In genomic region chr10:18917120-18917616, GRCm38 (mm10) we compare ENCODE assay signal across 9 mouse cellular contexts.
DNase-seq lines count a peak whose midpoint lies in the region; ATAC-seq lines count a peak whose summit lies in the region.
"Had no signal": no experiment of that assay in that cellular context is flagged by ENCODE, and none has a peak within 500 bp of the region (broad histone marks: within the 10 kb centered on the region; RNA-seq: fewer than 3 reads in every experiment).

No protein-coding gene starts in this region.

- ATAC-seq in hindbrain, embryonic 13.5 days (ENCODE audit: low FRiP score) = 0 out of 2 replicates have a peak, but pooled peaks have one; percentile 39
- peak; percentile 67; the same call in 1 of the 2 replicates for ATAC-seq in midbrain, embryonic 16.5 days

- WGBS in hindbrain, embryonic 13.5 days = 75% methylated on average over 6 of the region's 6 CpGs
- WGBS in hindbrain, embryonic 10.5 days = 76% methylated on average over 6 of the region's 6 CpGs
- 76% methylated on average over 6 of the region's 6 CpGs for WGBS in midbrain, embryonic 16.5 days

- H3K27ac ChIP-seq in hindbrain, embryonic 13.5 days = no peak overlapping the region
- H3K27ac ChIP-seq in hindbrain, embryonic 10.5 days = no peak overlapping the region
- no peak overlapping the region for H3K27ac ChIP-seq in midbrain, embryonic 16.5 days (ENCODE audit: low read length)
- H3K27ac ChIP-seq: embryonic facial prominence, embryonic 15.5 days had no signal

- H3K4me3 ChIP-seq in hindbrain, embryonic 13.5 days = no peak overlapping the region
- H3K4me3 ChIP-seq in hindbrain, embryonic 10.5 days = no peak overlapping the region
- H3K4me3 ChIP-seq in midbrain, embryonic 16.5 days (ENCODE audit: low read depth, low read length) = no peak overlapping the region
- H3K4me3 ChIP-seq: embryonic facial prominence, embryonic 15.5 days had no signal

- H3K4me1 ChIP-seq in hindbrain, embryonic 13.5 days (replicated peaks) = no peaks in the 10 kb centered on the region
- no peaks in the 10 kb centered on the region for H3K4me1 ChIP-seq in hindbrain, embryonic 10.5 days (replicated peaks)
- no peaks in the 10 kb centered on the region for H3K4me1 ChIP-seq in midbrain, embryonic 16.5 days (ENCODE audit: control insufficient read depth, insufficient read depth, low read length)
- H3K4me1 ChIP-seq: embryonic facial prominence, embryonic 15.5 days had no signal

- no peak overlapping the region for H3K4me2 ChIP-seq in hindbrain, embryonic 13.5 days
- H3K4me2 ChIP-seq in midbrain, embryonic 16.5 days (ENCODE audit: low read length) = no peak overlapping the region
- H3K4me2 ChIP-seq: embryonic facial prominence, embryonic 15.5 days had no signal

- no peak overlapping the region for H3K9ac ChIP-seq in hindbrain, embryonic 13.5 days
- H3K9ac ChIP-seq in midbrain, embryonic 16.5 days (ENCODE audit: low read depth, low read length) = no peak overlapping the region
- H3K9ac ChIP-seq: embryonic facial prominence, embryonic 15.5 days had no signal

- H3K36me3 ChIP-seq in hindbrain, embryonic 13.5 days = no peaks in the 10 kb centered on the region
- no peaks in the 10 kb centered on the region for H3K36me3 ChIP-seq in hindbrain, embryonic 10.5 days
- H3K36me3 ChIP-seq in midbrain, embryonic 16.5 days (ENCODE audit: control insufficient read depth, insufficient read depth, low read length) = no peaks in the 10 kb centered on the region
- H3K36me3 ChIP-seq: embryonic facial prominence, embryonic 15.5 days had no signal

- intact Hi-C loops in gastrocnemius, postnatal 36 days (cut with DNase I) = loop anchor here (2.0 to 5.0 kb wide), 2 partner anchors 270 to 605 kb away; no protein-coding TSS in a partner anchor

- H3K9me3 ChIP-seq in hindbrain, embryonic 13.5 days = no peaks in the 10 kb centered on the region
- H3K9me3 ChIP-seq in hindbrain, embryonic 10.5 days = no peaks in the 10 kb centered on the region
- H3K9me3 ChIP-seq in midbrain, embryonic 16.5 days (replicated peaks; ENCODE audit: control insufficient read depth, low read length, poor library complexity, severe bottlenecking) = no peaks in the 10 kb centered on the region
- H3K9me3 ChIP-seq: embryonic facial prominence, embryonic 15.5 days had no signal

- no peaks in the 10 kb centered on the region for H3K27me3 ChIP-seq in hindbrain, embryonic 13.5 days
- H3K27me3 ChIP-seq in hindbrain, embryonic 10.5 days (ENCODE audit: insufficient read depth, poor library complexity, severe bottlenecking) = no peaks in the 10 kb centered on the region
- H3K27me3 ChIP-seq in midbrain, embryonic 16.5 days (ENCODE audit: control insufficient read depth, insufficient read depth, low read depth, low read length) = no peaks in the 10 kb centered on the region
- H3K27me3 ChIP-seq: embryonic facial prominence, embryonic 15.5 days had no signal

- no peak for DNase-seq in hindbrain, embryonic 10.5 days (ENCODE audit: low spot score)
- peak; percentile 59 to 63 for DNase-seq in B cell, adult 2 months
- DNase-seq in NIH3T3 (ENCODE audit: low read depth) = peak; percentile 75
- peak; percentile 14 for DNase-seq in heart, postnatal 4 days
- no peak for DNase-seq in urinary bladder, adult 18-20 months (ENCODE audit: low spot score in 2 of 2)
- DNase-seq in gastrocnemius, postnatal 36 days = no peak

Comparison
In these comparisons a context has a peak if more than half of its experiments do, and no peak if none do; other contexts are left out.
1. DNase-seq: peak in B cell, adult 2 months (2 of 2), NIH3T3 (single experiment) and heart, postnatal 4 days (single experiment); none in hindbrain, embryonic 10.5 days (single experiment), urinary bladder, adult 18-20 months (0 of 2) and gastrocnemius, postnatal 36 days (0 of 2).